Mouse (Mus musculus) liver, adult 2 months (tissue): ENCODE results near the gene Lypla2.

ENCODE experiments used
- CTCF ChIP-seq: fragments of 200-500 bp; IDR thresholded peaks from 2 replicates; pipeline ENCODE4 v1.5.1; 2011; ENCODE audit warnings: low read depth, low read length, control low read depth
- POLR2A ChIP-seq: fragments of 200-500 bp; IDR thresholded peaks from 2 replicates; pipeline ENCODE4 v1.6.1; 2011; ENCODE audit warnings: low read length, control low read depth; ENCODE audit not compliant: insufficient read depth; ENCODE audit errors: extremely low read depth

- TF ChIP-seq CTCF = no peak
- TF ChIP-seq POLR2A = no peak
Observed at GRCm38 (mm10) chr4:135949475-135949874, 23.0 kb downstream of the Lypla2 start.
